Mouse (Mus musculus): ENCODE data around the gene Prtg.

Prtg gene

GRCm38 (mm10) chr9:72856721-72857120, 50.0 kb downstream of the Prtg start:
- DNase-seq (ENCODE audit: extremely low read depth, insufficient read length, low spot score): no peak

GRCm38 (mm10) chr9:72860764-72861163, 54.1 kb downstream of the Prtg start:
- DNase-seq (ENCODE audit: extremely low read depth, insufficient read length, low spot score): no peak

- DNase-seq (ENCODE audit: extremely low read depth, insufficient read length, low spot score): no peak
Observed at GRCm38 (mm10) chr9:72861235-72861634, 54.6 kb downstream of the Prtg start.

- no peak for DNase-seq (ENCODE audit: extremely low read depth, insufficient read length, low spot score)
Observed at GRCm38 (mm10) chr9:72862186-72862585, 55.5 kb downstream of the Prtg start.

- no peak for DNase-seq (ENCODE audit: extremely low read depth, insufficient read length, low spot score)
Observed at GRCm38 (mm10) chr9:72862955-72863354, 56.3 kb downstream of the Prtg start.

- DNase-seq (ENCODE audit: extremely low read depth, insufficient read length, low spot score): no peak
Observed at GRCm38 (mm10) chr9:72863773-72864172, 57.1 kb downstream of the Prtg start.

- peak; percentile 48 for DNase-seq (ENCODE audit: extremely low read depth, insufficient read length, low spot score)
Observed at GRCm38 (mm10) chr9:72867434-72867833, 60.8 kb downstream of the Prtg start.

- DNase-seq (ENCODE audit: extremely low read depth, insufficient read length, low spot score): no peak
Observed at GRCm38 (mm10) chr9:72868774-72869173, 62.1 kb downstream of the Prtg start.

- DNase-seq (ENCODE audit: extremely low read depth, insufficient read length, low spot score): no peak
Observed at GRCm38 (mm10) chr9:72871506-72872297, 65.0 kb downstream of the Prtg start.

GRCm38 (mm10) chr9:72872298-72873130, 65.8 kb downstream of the Prtg start:
- no peak for DNase-seq (ENCODE audit: extremely low read depth, insufficient read length, low spot score)

GRCm38 (mm10) chr9:72875878-72876277, 69.2 kb downstream of the Prtg start:
- no peak for DNase-seq (ENCODE audit: extremely low read depth, insufficient read length, low spot score)

- DNase-seq (ENCODE audit: extremely low read depth, insufficient read length, low spot score): no peak
Observed at GRCm38 (mm10) chr9:72877905-72878304, 71.2 kb downstream of the Prtg start.

GRCm38 (mm10) chr9:72878656-72879055, 72.0 kb downstream of the Prtg start:
- DNase-seq (ENCODE audit: extremely low read depth, insufficient read length, low spot score): no peak

- no peak for DNase-seq (ENCODE audit: extremely low read depth, insufficient read length, low spot score)
Observed at GRCm38 (mm10) chr9:72879601-72880000, 72.9 kb downstream of the Prtg start.

- no peak for DNase-seq (ENCODE audit: extremely low read depth, insufficient read length, low spot score)
Observed at GRCm38 (mm10) chr9:72880225-72880960, 73.7 kb downstream of the Prtg start.

GRCm38 (mm10) chr9:72881026-72881768, 74.5 kb downstream of the Prtg start:
- DNase-seq (ENCODE audit: extremely low read depth, insufficient read length, low spot score): no peak

GRCm38 (mm10) chr9:72883940-72884339, 77.3 kb downstream of the Prtg start:
- DNase-seq (ENCODE audit: extremely low read depth, insufficient read length, low spot score): peak; percentile 31

- DNase-seq (ENCODE audit: extremely low read depth, insufficient read length, low spot score): no peak
Observed at GRCm38 (mm10) chr9:72889777-72890176, 83.1 kb downstream of the Prtg start.

- DNase-seq (ENCODE audit: extremely low read depth, insufficient read length, low spot score): no peak
Observed at GRCm38 (mm10) chr9:72890499-72891085, 83.9 kb downstream of the Prtg start.

- no peak for DNase-seq (ENCODE audit: extremely low read depth, insufficient read length, low spot score)
Observed at GRCm38 (mm10) chr9:72892761-72893160, 86.1 kb downstream of the Prtg start.
